Mouse (Mus musculus): ENCODE measurements around the gene Cep131.

DNA sequence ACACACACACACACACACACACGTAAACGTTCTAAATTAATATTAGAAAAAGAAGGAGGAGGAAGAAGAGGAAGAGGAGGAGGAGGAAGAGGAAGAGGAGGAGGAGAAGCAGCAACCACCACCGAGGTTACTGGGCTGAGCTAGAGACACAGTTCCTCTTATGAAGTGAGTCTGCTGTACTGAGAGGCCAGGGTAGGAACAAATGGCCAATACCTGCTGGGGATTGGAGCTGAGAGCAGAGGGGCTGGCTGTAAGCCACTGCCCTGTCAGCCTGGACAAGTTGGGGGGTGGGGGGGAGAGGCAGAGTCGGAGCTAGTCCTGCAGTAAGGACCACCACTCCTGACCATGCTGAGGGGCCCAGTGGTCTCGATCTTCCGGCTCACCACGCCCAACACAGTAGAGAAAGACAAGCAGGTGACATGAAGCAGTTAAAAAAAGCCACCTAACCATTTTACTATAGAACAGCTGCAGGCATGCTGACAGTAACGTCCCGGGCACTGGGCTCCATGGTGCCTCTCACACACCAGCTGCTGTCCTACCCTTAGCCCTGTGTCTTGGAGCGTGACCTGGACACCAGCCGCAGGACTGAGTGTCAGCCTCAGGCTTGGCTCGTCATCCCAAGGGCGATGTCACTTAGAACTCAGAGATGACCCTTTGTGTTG lies 22.5 kb downstream of the Cep131 start:
- TF ChIP-seq CTCF (IDR thresholded peaks at IDR 0.05; ENCODE audit: borderline replicate concordance, insufficient read depth, low read length) (no peak), POLR2A (IDR thresholded peaks at IDR 0.05; ENCODE audit: low read depth, low read length) (no peak)
